Mouse (Mus musculus): Measurements from ENCODE around the gene Ncs1.

DNA sequence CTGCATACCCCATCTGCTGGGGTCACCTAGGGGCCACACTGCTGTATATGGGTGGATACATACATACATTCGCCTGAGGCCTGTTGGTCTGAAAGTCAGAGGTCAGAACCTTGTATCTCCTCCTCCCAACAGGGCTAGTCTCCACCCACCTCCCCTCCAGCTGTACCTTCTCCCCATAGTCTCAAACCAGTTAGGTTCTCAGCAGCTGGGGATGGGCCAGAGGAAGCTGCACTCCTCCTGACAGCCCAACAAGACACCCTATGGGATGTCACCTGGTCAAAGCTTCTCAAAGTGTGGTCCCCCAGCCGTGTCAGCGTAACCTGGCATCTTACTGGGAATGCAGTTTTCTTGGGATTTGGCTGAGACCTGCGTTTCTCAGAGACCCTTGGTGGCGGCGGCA, 50.8 kb downstream of the Ncs1 start:
- no peak for TF ChIP-seq POLR2A (IDR thresholded peaks at IDR 0.05; ENCODE audit: insufficient read depth, low read depth, low read length)
- no peak for TF ChIP-seq CTCF (IDR thresholded peaks at IDR 0.05)

Data from heart, adult 2 months (tissue).